Mouse (Mus musculus) midbrain, embryonic 14.5 days (tissue): ENCODE data around the gene Urah. TPM values are rescaled to one million over a fixed set of nuclear protein-coding genes. Genes with fewer than 3 reads are reported as not detected.

Experiments used
- ATAC-seq: fragments of 200-750 bp; cut with Nextera tagmentation; 2 replicates; pipeline ENCODE4 v1.8.0; 2017; ENCODE audit warnings: moderate number of reproducible peaks, moderate library complexity; ENCODE audit not compliant: low FRiP score, low TSS enrichment
- DNase-seq: peaks from one replicate; pipeline ENCODE4 v3.0.0-alpha.2; 2015
- H3K27ac ChIP-seq: fragments of 300-500 bp; sonication (generic); replicated peaks from 2 replicates; pipeline ENCODE4 v1.5.1; 2014; ENCODE audit warnings: mild to moderate bottlenecking, low read depth, low read length, moderate library complexity
- H3K27me3 ChIP-seq: fragments of 300-500 bp; sonication (generic); 2 replicates; pipeline ENCODE4 v1.6.1; 2014; ENCODE audit warnings: low read length, control low read depth, mixed read lengths; ENCODE audit not compliant: control insufficient read depth, insufficient read depth
- H3K36me3 ChIP-seq: fragments of 300-500 bp; sonication (generic); 2 replicates; pipeline ENCODE4 v1.6.1; 2014; ENCODE audit warnings: low read length, control low read depth; ENCODE audit not compliant: control insufficient read depth, insufficient read depth
- H3K4me1 ChIP-seq: fragments of 300-500 bp; sonication (generic); 2 replicates; pipeline ENCODE4 v1.6.1; 2014; ENCODE audit warnings: mild to moderate bottlenecking, antibody characterized with exemption, low read length, control low read depth; ENCODE audit not compliant: control insufficient read depth, insufficient read depth
- H3K4me2 ChIP-seq: fragments of 300-500 bp; sonication (generic); 2 replicates; pipeline ENCODE4 v1.6.1; 2014; ENCODE audit warnings: mild to moderate bottlenecking, low read length, moderate library complexity
- H3K4me3 ChIP-seq: fragments of 300-500 bp; sonication (generic); replicated peaks from 2 replicates; pipeline ENCODE4 v1.5.1; 2014; ENCODE audit warnings: low read depth, low read length
- H3K9ac ChIP-seq: fragments of 300-500 bp; sonication (generic); replicated peaks from 2 replicates; pipeline ENCODE4 v1.6.1; 2014; ENCODE audit warnings: mild to moderate bottlenecking, low read length, moderate library complexity
- H3K9me3 ChIP-seq: fragments of 300-500 bp; sonication (generic); 2 replicates; pipeline ENCODE4 v1.6.1; 2016; ENCODE audit warnings: low read length, control low read depth, mixed read lengths; ENCODE audit not compliant: control insufficient read depth
- WGBS: fragments of 180-500 bp; shearing (Covaris S2); extraction: QIAGEN DNeasy Blood & Tissue Kit; methylation state at CpG from one replicate; pipeline ENCODE4 v1.1.7; 2014; 5-methylcytosine and 5-hydroxymethylcytosine counted together
- polyA plus RNA-seq: library from polyadenylated mRNA; unstranded; fragments of >200 nt; fragmentation: Nextera tagmentation; extraction: Ambion mirVana; gene quantifications from 2 replicates; pipeline ENCODE4 v1.2.1, GENCODE M21; 2014

Urah gene
- polyA plus RNA-seq, 1 experiment from 2014 or later, result not detected

- peaks cover 30% of the 10 kb centered on the region for H3K36me3 ChIP-seq
- H3K9ac ChIP-seq, result no peak overlapping the region
- 90% methylated on average over 7 of the region's 7 CpGs for WGBS
- no peak for DNase-seq
- H3K4me2 ChIP-seq, result no peak overlapping the region
- H3K4me3 ChIP-seq, result no peak overlapping the region
- H3K27me3 ChIP-seq, result no peaks in the 10 kb centered on the region
- H3K9me3 ChIP-seq, result no peaks in the 10 kb centered on the region
- H3K27ac ChIP-seq, result no peak overlapping the region
- no peak for ATAC-seq
- peaks cover 14% of the 10 kb centered on the region for H3K4me1 ChIP-seq
These were observed 44.5 kb downstream of the Urah start for GRCm38 (mm10) chr7:140879355-140879754.

GRCm38 (mm10) chr7:140880419-140880818 lies 45.6 kb downstream of the Urah start:
- Histone ChIP-seq H3K4me3 (peak overlapping the region; percentile 81; the same call in 1 of the 2 replicates), H3K27ac (no peak overlapping the region), H3K4me2 (0 out of 2 replicates have a peak overlapping the region, but pooled peaks have one; percentile 10), H3K36me3 (peaks cover 27% of the 10 kb centered on the region), H3K27me3 (no peaks in the 10 kb centered on the region), H3K9ac (no peak overlapping the region), H3K4me1 (peaks cover 14% of the 10 kb centered on the region), H3K9me3 (no peaks in the 10 kb centered on the region)
- ATAC-seq (no peak), DNase-seq (no peak)
- WGBS, result 90% methylated on average over 3 of the region's 3 CpGs

- peaks cover 28% of the 10 kb centered on the region for H3K36me3 ChIP-seq
- H3K4me1 ChIP-seq, result peaks cover 14% of the 10 kb centered on the region
- H3K27ac ChIP-seq, result peak overlapping the region; percentile 86; the same call in 1 of the 2 replicates
- 29% methylated on average over 8 of the region's 8 CpGs for WGBS
- peak overlapping the region; percentile 81 for H3K4me3 ChIP-seq
- ATAC-seq (no peak), DNase-seq (no peak)
- H3K9me3 ChIP-seq, result no peaks in the 10 kb centered on the region
- peak overlapping the region; percentile 65 for H3K9ac ChIP-seq
- peak overlapping the region; percentile 67 for H3K4me2 ChIP-seq
- no peaks in the 10 kb centered on the region for H3K27me3 ChIP-seq
These were observed 46.2 kb downstream of the Urah start for GRCm38 (mm10) chr7:140880865-140881515.

GRCm38 (mm10) chr7:140881696-140882468 lies 47.1 kb downstream of the Urah start, which contains the start of the genes Psmd13 and Sirt3:
TSS of gene Psmd13 (plus strand) at chr7:140881968.
TSS of gene Sirt3 (minus strand) at chr7:140882309.
- peak; percentile 95 for ATAC-seq
- H3K27ac ChIP-seq, result peak within 1 kb of the TSS; percentile 86
- peak within 1 kb of the TSS; percentile 67 for H3K4me2 ChIP-seq
- under 1% methylated on average over 59 of the region's 59 CpGs for WGBS
- H3K27me3 ChIP-seq, result no peaks in the 10 kb centered on the region
- peaks cover 14% of the 10 kb centered on the region for H3K4me1 ChIP-seq
- peaks cover 28% of the 10 kb centered on the region for H3K36me3 ChIP-seq
- H3K9ac ChIP-seq, result peak within 1 kb of the TSS; percentile 75
- peak; percentile 98 for DNase-seq
- H3K4me3 ChIP-seq, result peak within 1 kb of the TSS; percentile 81
- H3K9me3 ChIP-seq, result no peaks in the 10 kb centered on the region

GRCm38 (mm10) chr7:140882469-140882803 lies 47.6 kb downstream of the Urah start:
- H3K27me3 ChIP-seq, result no peaks in the 10 kb centered on the region
- H3K9ac ChIP-seq, result peak overlapping the region; percentile 75
- peak overlapping the region; percentile 67 for H3K4me2 ChIP-seq
- H3K36me3 ChIP-seq, result peaks cover 28% of the 10 kb centered on the region
- H3K27ac ChIP-seq, result peak overlapping the region; percentile 86
- H3K4me1 ChIP-seq, result peaks cover 14% of the 10 kb centered on the region
- under 1% methylated on average over 12 of the region's 12 CpGs for WGBS
- DNase-seq, result no peak
- no peak; the same call in 1 of the 2 replicates for ATAC-seq
- H3K9me3 ChIP-seq, result no peaks in the 10 kb centered on the region
- peak overlapping the region; percentile 81 for H3K4me3 ChIP-seq

Other genes starting within 250 kb of the Urah start
- gene Olfr46, start 233.7 kb upstream of the Urah start, polyA plus RNA-seq, result 0.04 TPM in 1 of 2 replicates, not detected in the other
- gene Olfr61, start 206.0 kb upstream of the Urah start, polyA plus RNA-seq, result not detected in 2 replicates
- gene Olfr53, start 188.6 kb upstream of the Urah start, polyA plus RNA-seq, result not detected in 2 replicates
- not detected in 2 replicates for gene Olfr539, start 175.1 kb upstream of the Urah start, polyA plus RNA-seq
- not detected in 2 replicates for gene Olfr45, start 153.1 kb upstream of the Urah start, polyA plus RNA-seq
- gene Olfr541, start 137.8 kb upstream of the Urah start, polyA plus RNA-seq, result not detected in 2 replicates
- gene Cyp2e1, start 71.3 kb upstream of the Urah start, polyA plus RNA-seq, result not detected in 2 replicates
- 0.18 TPM in 1 of 2 replicates, not detected in the other for gene Syce1, start 47.2 kb upstream of the Urah start, polyA plus RNA-seq
- 25.4 and 34.5 TPM in 2 replicates for gene Zfp941, start 12.8 kb upstream of the Urah start, polyA plus RNA-seq
- gene Scgb1c1, start 10.5 kb downstream of the Urah start, polyA plus RNA-seq, result not detected in 2 replicates
- gene Odf3, start 12.8 kb downstream of the Urah start, polyA plus RNA-seq, result not detected in 2 replicates
- gene Gm45785, start 21.3 kb downstream of the Urah start, polyA plus RNA-seq, result not detected in 2 replicates
- gene Ric8a, start 21.9 kb downstream of the Urah start, polyA plus RNA-seq, result 98.6 and 99.6 TPM in 2 replicates
- gene Bet1l, start 22.6 kb downstream of the Urah start, polyA plus RNA-seq, result 42.8 and 54.5 TPM in 2 replicates
- gene Psmd13, start 47.0 kb downstream of the Urah start, polyA plus RNA-seq, result 186 and 214 TPM in 2 replicates
- 33.4 and 40.0 TPM in 2 replicates for gene Sirt3, start 47.3 kb downstream of the Urah start, polyA plus RNA-seq
- not detected in 2 replicates for gene Cox8b, start 65.4 kb downstream of the Urah start, polyA plus RNA-seq
- 0.32 and 0.89 TPM in 2 replicates for gene Nlrp6, start 85.9 kb downstream of the Urah start, polyA plus RNA-seq
- 5.0 and 7.4 TPM in 2 replicates for gene Pgghg, start 106.4 kb downstream of the Urah start, polyA plus RNA-seq
- 0.29 TPM in 1 of 2 replicates, not detected in the other for gene Ifitm5, start 115.3 kb downstream of the Urah start, polyA plus RNA-seq
- gene Gm45717, start 120.9 kb downstream of the Urah start, polyA plus RNA-seq, result not detected in 2 replicates
- gene Ifitm2, start 121.0 kb downstream of the Urah start, polyA plus RNA-seq, result 131 and 176 TPM in 2 replicates
- gene Ifitm1, start 132.2 kb downstream of the Urah start, polyA plus RNA-seq, result 3.0 and 11.5 TPM in 2 replicates
- gene Ifitm3, start 175.8 kb downstream of the Urah start, polyA plus RNA-seq, result 18.8 and 66.5 TPM in 2 replicates
- 0.34 and 0.35 TPM in 2 replicates for gene Ifitm6, start 182.9 kb downstream of the Urah start, polyA plus RNA-seq
- gene Gm17387, start 194.1 kb downstream of the Urah start, polyA plus RNA-seq, result not detected in 2 replicates
- 44.1 and 56.0 TPM in 2 replicates for gene B4galnt4, start 226.1 kb downstream of the Urah start, polyA plus RNA-seq
- not detected in 2 replicates for gene Pkp3, start 243.2 kb downstream of the Urah start, polyA plus RNA-seq